Mouse (Mus musculus): ENCODE data around the gene Zkscan16.

GRCm38 (mm10) chr4:58992195-58992594, 48.8 kb downstream of the Zkscan16 start:
- TF ChIP-seq CTCF (IDR thresholded peaks at IDR 0.05; ENCODE audit: extremely low read depth, insufficient read length, insufficient replicate concordance, low read depth, low read length): no peak
- TF ChIP-seq POLR2A (IDR thresholded peaks at IDR 0.05; ENCODE audit: low read depth, low read length): no peak

Data from small intestine, adult 2 months (tissue).